Mouse (Mus musculus): ENCODE data around the gene Klhl29. TPM values are rescaled to one million over a fixed set of nuclear protein-coding genes. Genes with fewer than 3 reads are reported as not detected.

Klhl29 gene
- polyA plus RNA-seq, 1 experiment, result 0.02 TPM

- TF ChIP-seq USF1 (IDR thresholded peaks at IDR 0.05; ENCODE audit: low read depth) (no peak), POLR2AphosphoS2 (IDR thresholded peaks at IDR 0.05; ENCODE audit: insufficient read length, low read depth) (no peak), CEBPB (IDR thresholded peaks at IDR 0.05; ENCODE audit: insufficient read depth, poor library complexity, severe bottlenecking) (no peak), REST (IDR thresholded peaks at IDR 0.05; ENCODE audit: insufficient read depth, insufficient read length) (no peak), SRF (IDR thresholded peaks at IDR 0.05; ENCODE audit: control insufficient read depth, insufficient read length, low read depth) (no peak)
- H3K27me3 ChIP-seq (ENCODE audit: control insufficient read depth, insufficient read depth, insufficient read length), result no peaks in the 10 kb centered on the region
- no peak overlapping the region for H3ac ChIP-seq (ENCODE audit: control insufficient read depth, insufficient read length)
- H3K4me2 ChIP-seq (ENCODE audit: low read depth), result no peak overlapping the region
- H3K36me3 ChIP-seq (ENCODE audit: control insufficient read depth, insufficient read depth), result no peaks in the 10 kb centered on the region
- H3K4me3 ChIP-seq, result no peak overlapping the region
- no peaks in the 10 kb centered on the region for H3K79me2 ChIP-seq (ENCODE audit: control insufficient read depth, insufficient read depth)
Measured at GRCm38 (mm10) chr12:5235596-5235995, 139.9 kb downstream of the Klhl29 start.

GRCm38 (mm10) chr12:5230504-5230903 is 145.0 kb downstream of the Klhl29 start:
- H3K36me3 ChIP-seq (ENCODE audit: control insufficient read depth, insufficient read depth), result no peaks in the 10 kb centered on the region
- H3K4me2 ChIP-seq (ENCODE audit: low read depth), result no peak overlapping the region
- no peak overlapping the region for H3ac ChIP-seq (ENCODE audit: control insufficient read depth, insufficient read length)
- TF ChIP-seq USF1 (IDR thresholded peaks at IDR 0.05; ENCODE audit: low read depth) (no peak), MYOG (IDR thresholded peaks at IDR 0.05; ENCODE audit: control insufficient read depth in 1 of 3, insufficient read depth in 1 of 3, insufficient read length in 2 of 3, low read depth in 2 of 3) (no peak), TCF3 (IDR thresholded peaks at IDR 0.05; ENCODE audit: insufficient read length, low read depth) (no peak), POLR2AphosphoS2 (IDR thresholded peaks at IDR 0.05; ENCODE audit: insufficient read length, low read depth) (no peak), REST (IDR thresholded peaks at IDR 0.05; ENCODE audit: insufficient read depth, insufficient read length) (no peak), SRF (IDR thresholded peaks at IDR 0.05; ENCODE audit: control insufficient read depth, insufficient read length, low read depth) (no peak), POLR2A (IDR thresholded peaks at IDR 0.05; ENCODE audit: insufficient read length, low read depth) (no peak), CEBPB (IDR thresholded peaks at IDR 0.05; ENCODE audit: insufficient read depth, poor library complexity, severe bottlenecking) (no peak), TCF12 (IDR thresholded peaks at IDR 0.05; ENCODE audit: insufficient read depth, poor library complexity, severe bottlenecking) (no peak), E2F4 (IDR thresholded peaks at IDR 0.05; ENCODE audit: insufficient read depth) (no peak), MAX (IDR thresholded peaks at IDR 0.05; ENCODE audit: low read depth) (no peak), MYOD1 (IDR thresholded peaks at IDR 0.05; ENCODE audit: control insufficient read depth in 1 of 3, insufficient read length in 2 of 3, low read depth in 2 of 3) (no peak)
- no peaks in the 10 kb centered on the region for H3K27me3 ChIP-seq (ENCODE audit: control insufficient read depth, insufficient read depth, insufficient read length)
- no peaks in the 10 kb centered on the region for H3K79me2 ChIP-seq (ENCODE audit: control insufficient read depth, insufficient read depth)
- no peak overlapping the region for H3K4me3 ChIP-seq

GRCm38 (mm10) chr12:5226676-5227654 is 148.5 kb downstream of the Klhl29 start:
- H3K79me2 ChIP-seq (ENCODE audit: control insufficient read depth, insufficient read depth), result no peaks in the 10 kb centered on the region
- H3K4me2 ChIP-seq (ENCODE audit: low read depth), result no peak overlapping the region
- no peak overlapping the region for H3K4me3 ChIP-seq
- H3K36me3 ChIP-seq (ENCODE audit: control insufficient read depth, insufficient read depth), result no peaks in the 10 kb centered on the region
- no peak for TF ChIP-seq E2F4 (IDR thresholded peaks at IDR 0.05; ENCODE audit: insufficient read depth)
- TF ChIP-seq CEBPB (IDR thresholded peaks at IDR 0.05; ENCODE audit: insufficient read depth, poor library complexity, severe bottlenecking), result no peak
- no peak for TF ChIP-seq MYOD1 (IDR thresholded peaks at IDR 0.05; ENCODE audit: control insufficient read depth in 1 of 3, insufficient read length in 2 of 3, low read depth in 2 of 3)
- TF ChIP-seq REST (IDR thresholded peaks at IDR 0.05; ENCODE audit: insufficient read depth, insufficient read length), result no peak
- no peak for TF ChIP-seq POLR2A (IDR thresholded peaks at IDR 0.05; ENCODE audit: insufficient read length, low read depth)
- no peak for TF ChIP-seq USF1 (IDR thresholded peaks at IDR 0.05; ENCODE audit: low read depth)
- TF ChIP-seq MAX (IDR thresholded peaks at IDR 0.05; ENCODE audit: low read depth), result no peak
- no peak for TF ChIP-seq POLR2AphosphoS2 (IDR thresholded peaks at IDR 0.05; ENCODE audit: insufficient read length, low read depth)
- no peak for TF ChIP-seq TCF3 (IDR thresholded peaks at IDR 0.05; ENCODE audit: insufficient read length, low read depth)
- TF ChIP-seq MYOG (IDR thresholded peaks at IDR 0.05; ENCODE audit: control insufficient read depth in 1 of 3, insufficient read depth in 1 of 3, insufficient read length in 2 of 3, low read depth in 2 of 3), result no peak
- H3K27me3 ChIP-seq (ENCODE audit: control insufficient read depth, insufficient read depth, insufficient read length), result peaks cover 5% of the 10 kb centered on the region
- no peak overlapping the region for H3ac ChIP-seq (ENCODE audit: control insufficient read depth, insufficient read length)

GRCm38 (mm10) chr12:5223595-5223994 is 151.9 kb downstream of the Klhl29 start:
- H3K4me3 ChIP-seq, result no peak overlapping the region
- TF ChIP-seq MYOD1 (IDR thresholded peaks at IDR 0.05; ENCODE audit: control insufficient read depth in 1 of 3, insufficient read length in 2 of 3, low read depth in 2 of 3) (no peak), E2F4 (IDR thresholded peaks at IDR 0.05; ENCODE audit: insufficient read depth) (no peak), TCF3 (IDR thresholded peaks at IDR 0.05; ENCODE audit: insufficient read length, low read depth) (no peak), POLR2AphosphoS2 (IDR thresholded peaks at IDR 0.05; ENCODE audit: insufficient read length, low read depth) (no peak), MYOG (IDR thresholded peaks at IDR 0.05; ENCODE audit: control insufficient read depth in 1 of 3, insufficient read depth in 1 of 3, insufficient read length in 2 of 3, low read depth in 2 of 3) (no peak)
- H3K27me3 ChIP-seq (ENCODE audit: control insufficient read depth, insufficient read depth, insufficient read length), result peaks cover 11% of the 10 kb centered on the region
- H3ac ChIP-seq (ENCODE audit: control insufficient read depth, insufficient read length), result no peak overlapping the region
- H3K79me2 ChIP-seq (ENCODE audit: control insufficient read depth, insufficient read depth), result no peaks in the 10 kb centered on the region
- H3K4me2 ChIP-seq (ENCODE audit: low read depth), result no peak overlapping the region
- H3K36me3 ChIP-seq (ENCODE audit: control insufficient read depth, insufficient read depth), result no peaks in the 10 kb centered on the region

All from myocyte (in vitro differentiated cells).